Mouse (Mus musculus): ENCODE measurements around the gene Mettl3. TPM values are rescaled to one million over a fixed set of nuclear protein-coding genes. Genes with fewer than 3 reads are reported as not detected.
A peak's percentile ranks its signal among the peaks of the same experiment; 100 is the strongest.

Mettl3 gene
- polyA plus RNA-seq, 1 experiment: 36.4 TPM

GRCm38 (mm10) chr14:52327375-52327901 lies 22.5 kb upstream of the Mettl3 start:
- H3K4me1 ChIP-seq (ENCODE audit: control insufficient read depth, insufficient read depth, low read length): no peaks in the 10 kb centered on the region
- WGBS: 4% methylated on average over 14 of the region's 14 CpGs
- TF ChIP-seq POLR2A (IDR thresholded peaks at IDR 0.05; ENCODE audit: borderline replicate concordance, insufficient read depth, low read length): no peak
- TF ChIP-seq CTCF (IDR thresholded peaks at IDR 0.05; ENCODE audit: borderline replicate concordance, insufficient read depth, low read depth, low read length): no peak

GRCm38 (mm10) chr14:52325890-52326289 lies 21.0 kb upstream of the Mettl3 start:
- Histone ChIP-seq H3K27me3 (ENCODE audit: control insufficient read depth, insufficient read depth, low read length) (no peaks in the 10 kb centered on the region; the same call in 1 of the 2 replicates), H3K27ac (ENCODE audit: insufficient read depth, low read length) (no peak overlapping the region), H3K4me1 (ENCODE audit: control insufficient read depth, insufficient read depth, low read length) (no peaks in the 10 kb centered on the region), H3K4me3 (replicated peaks; ENCODE audit: insufficient read depth, low read depth, low read length) (no peak overlapping the region)
- TF ChIP-seq CTCF (IDR thresholded peaks at IDR 0.05; ENCODE audit: borderline replicate concordance, insufficient read depth, low read depth, low read length) (no peak), POLR2A (IDR thresholded peaks at IDR 0.05; ENCODE audit: borderline replicate concordance, insufficient read depth, low read length) (no peak)
- 16% methylated on average over 4 of the region's 4 CpGs for WGBS
- no peak for DNase-seq

More at GRCm38 (mm10) chr14:52327375-52327901, 22.5 kb upstream of the Mettl3 start:
- Histone ChIP-seq H3K27me3 (ENCODE audit: control insufficient read depth, insufficient read depth, low read length) (no peaks in the 10 kb centered on the region; the same call in 1 of the 2 replicates), H3K27ac (ENCODE audit: insufficient read depth, low read length) (no peak overlapping the region), H3K4me3 (replicated peaks; ENCODE audit: insufficient read depth, low read depth, low read length) (no peak overlapping the region)
- DNase-seq: no peak

GRCm38 (mm10) chr14:52319361-52319760 lies 14.4 kb upstream of the Mettl3 start:
- DNase-seq: no peak
- Histone ChIP-seq H3K4me1 (ENCODE audit: control insufficient read depth, insufficient read depth, low read length) (peaks cover 4% of the 10 kb centered on the region), H3K4me3 (replicated peaks; ENCODE audit: insufficient read depth, low read depth, low read length) (no peak overlapping the region), H3K27ac (ENCODE audit: insufficient read depth, low read length) (no peak overlapping the region), H3K27me3 (ENCODE audit: control insufficient read depth, insufficient read depth, low read length) (no peaks in the 10 kb centered on the region; the same call in 1 of the 2 replicates)
- WGBS: 34% methylated on average over 6 of the region's 6 CpGs
- no peak for TF ChIP-seq CTCF (IDR thresholded peaks at IDR 0.05; ENCODE audit: borderline replicate concordance, insufficient read depth, low read depth, low read length)

- TF ChIP-seq POLR2A (IDR thresholded peaks at IDR 0.05; ENCODE audit: borderline replicate concordance, insufficient read depth, low read length) (no peak), CTCF (IDR thresholded peaks at IDR 0.05; ENCODE audit: borderline replicate concordance, insufficient read depth, low read depth, low read length) (no peak)
- peaks cover 20% of the 10 kb centered on the region for H3K4me1 ChIP-seq (ENCODE audit: control insufficient read depth, insufficient read depth, low read length)
- H3K27me3 ChIP-seq (ENCODE audit: control insufficient read depth, insufficient read depth, low read length): no peaks in the 10 kb centered on the region
- H3K27ac ChIP-seq (ENCODE audit: insufficient read depth, low read length): peak overlapping the region; percentile 85
- H3K4me3 ChIP-seq (replicated peaks; ENCODE audit: insufficient read depth, low read depth, low read length): peak overlapping the region; percentile 93
- peak in 1 of 2 experiments; percentile 65 for DNase-seq
- 14% methylated on average over 16 of the region's 16 CpGs for WGBS
Measured at GRCm38 (mm10) chr14:52316441-52317225, 11.7 kb upstream of the Mettl3 start.

GRCm38 (mm10) chr14:52315792-52316440 lies 11.0 kb upstream of the Mettl3 start:
- Histone ChIP-seq H3K4me1 (ENCODE audit: control insufficient read depth, insufficient read depth, low read length) (peaks cover 20% of the 10 kb centered on the region), H3K4me3 (replicated peaks; ENCODE audit: insufficient read depth, low read depth, low read length) (peak overlapping the region; percentile 93), H3K27ac (ENCODE audit: insufficient read depth, low read length) (peak overlapping the region; percentile 85), H3K27me3 (ENCODE audit: control insufficient read depth, insufficient read depth, low read length) (no peaks in the 10 kb centered on the region)
- TF ChIP-seq POLR2A (IDR thresholded peaks at IDR 0.05; ENCODE audit: borderline replicate concordance, insufficient read depth, low read length) (peak; percentile 65), CTCF (IDR thresholded peaks at IDR 0.05; ENCODE audit: borderline replicate concordance, insufficient read depth, low read depth, low read length) (no peak)
- whole genome bisulfite sequencing: under 1% methylated on average over 31 of the region's 41 CpGs
- DNase-seq: peak; percentile 82 to 83

GRCm38 (mm10) chr14:52315283-52315780 lies 10.4 kb upstream of the Mettl3 start:
- H3K4me1 ChIP-seq (ENCODE audit: control insufficient read depth, insufficient read depth, low read length): peaks cover 20% of the 10 kb centered on the region
- H3K4me3 ChIP-seq (replicated peaks; ENCODE audit: insufficient read depth, low read depth, low read length): peak overlapping the region; percentile 93
- H3K27ac ChIP-seq (ENCODE audit: insufficient read depth, low read length): peak overlapping the region; percentile 82
- WGBS: 5% methylated on average over 17 of the region's 17 CpGs
- TF ChIP-seq POLR2A (IDR thresholded peaks at IDR 0.05; ENCODE audit: borderline replicate concordance, insufficient read depth, low read length) (no peak), CTCF (IDR thresholded peaks at IDR 0.05; ENCODE audit: borderline replicate concordance, insufficient read depth, low read depth, low read length) (no peak)
- DNase-seq: no peak
- H3K27me3 ChIP-seq (ENCODE audit: control insufficient read depth, insufficient read depth, low read length): no peaks in the 10 kb centered on the region

- H3K4me3 ChIP-seq (replicated peaks; ENCODE audit: insufficient read depth, low read depth, low read length): peak overlapping the region; percentile 14
- DNase-seq: peak in 1 of 2 experiments; percentile 50
- peaks cover 20% of the 10 kb centered on the region for H3K4me1 ChIP-seq (ENCODE audit: control insufficient read depth, insufficient read depth, low read length)
Measured at GRCm38 (mm10) chr14:52314808-52315150, 9.9 kb upstream of the Mettl3 start.

More at GRCm38 (mm10) chr14:52314808-52315150, 9.9 kb upstream of the Mettl3 start:
- TF ChIP-seq POLR2A (IDR thresholded peaks at IDR 0.05; ENCODE audit: borderline replicate concordance, insufficient read depth, low read length) (no peak), CTCF (IDR thresholded peaks at IDR 0.05; ENCODE audit: borderline replicate concordance, insufficient read depth, low read depth, low read length) (no peak)
- H3K27me3 ChIP-seq (ENCODE audit: control insufficient read depth, insufficient read depth, low read length): no peaks in the 10 kb centered on the region
- 37% methylated on average over 8 of the region's 8 CpGs for WGBS
- no peak overlapping the region for H3K27ac ChIP-seq (ENCODE audit: insufficient read depth, low read length)

Data from cerebellum, adult 2 months (tissue).